Mouse (Mus musculus) G1E (cell line): ENCODE measurements around the gene Slc7a7. TPM values are rescaled to one million over a fixed set of nuclear protein-coding genes. Genes with fewer than 3 reads are reported as not detected.

Source experiments
- ATAC-seq: 2 replicates; pipeline ENCODE4 v1.8.0; 2016; ENCODE audit warnings: mild to moderate bottlenecking; ENCODE audit not compliant: insufficient number of reproducible peaks, poor library complexity, low FRiP score, severe bottlenecking; ENCODE audit errors: extremely low read depth
- DNase-seq: peaks from one replicate; pipeline ENCODE4 v3.0.0; 2012; ENCODE audit warnings: low spot score
- H3K27me3 ChIP-seq: 2 replicates; pipeline ENCODE4 v1.6.1; 2012; ENCODE audit warnings: mild to moderate bottlenecking, low read length, inconsistent platforms; ENCODE audit not compliant: insufficient read depth
- H3K36me3 ChIP-seq: replicated peaks from 2 replicates; pipeline ENCODE3; 2012; ENCODE audit warnings: mild to moderate bottlenecking, inconsistent platforms
- H3K4me1 ChIP-seq: 2 replicates; pipeline ENCODE4 v1.6.1; 2012; ENCODE audit warnings: low read depth, low read length, inconsistent platforms, mixed read lengths; ENCODE audit not compliant: insufficient read depth
- H3K4me3 ChIP-seq: 2 replicates; pipeline ENCODE4 v1.5.1; 2012; ENCODE audit warnings: low read depth, mild to moderate bottlenecking, inconsistent platforms, low read length, moderate library complexity, mixed read lengths
- H3K9me3 ChIP-seq: replicated peaks from 2 replicates; pipeline ENCODE4 v1.6.1; 2012; ENCODE audit warnings: inconsistent platforms
- CTCF ChIP-seq: IDR thresholded peaks from 2 replicates; pipeline ENCODE4 v1.5.1; 2012; ENCODE audit warnings: low read depth, low read length, inconsistent platforms, mixed read lengths
- GATA1 ChIP-seq: IDR thresholded peaks from 2 replicates; pipeline ENCODE4 v1.6.1; 2012; ENCODE audit warnings: borderline replicate concordance, low read length, inconsistent platforms, mixed read lengths
- GATA2 ChIP-seq: IDR thresholded peaks from 2 replicates; pipeline ENCODE4 v1.6.1; 2012; ENCODE audit warnings: low read depth, low read length, inconsistent platforms, borderline replicate concordance
- POLR2AphosphoS5 ChIP-seq: IDR thresholded peaks from 2 replicates; pipeline ENCODE4 v1.6.1; 2012; ENCODE audit warnings: low read depth, low read length, inconsistent platforms; ENCODE audit not compliant: insufficient replicate concordance
- TAL1 ChIP-seq: conservative IDR thresholded peaks from 2 replicates; pipeline ENCODE4 v1.6.1; 2012; ENCODE audit warnings: low read depth, low read length, inconsistent platforms, mixed read lengths
- polyA plus RNA-seq: library from polyadenylated mRNA; stranded (reverse); fragments of >175 nt; gene quantifications from 2 replicates; pipeline ENCODE4 v1.2.3, GENCODE M21; 2012
- total RNA-seq, 2 experiments: library from RNA; stranded (forward) in 1 of 2; stranded (reverse) in 1 of 2; fragments of 200-1000 nt in 1 of 2; fragments of >200 nt in 1 of 2; fragmentation: Nextera tagmentation in 1 of 2; gene quantifications; 2 replicates each; pipeline ENCODE4 v1.2.3; 2014 to 2017

Slc7a7 gene
- total and polyA plus RNA-seq, 3 experiments: 0.55 to 6.2 (median 1.1) TPM

- TF ChIP-seq GATA1 (no peak), GATA2 (no peak), CTCF (no peak), TAL1 (no peak), POLR2AphosphoS5 (no peak)
- no peak for ATAC-seq
These were observed 76.7 kb downstream of the Slc7a7 start for GRCm38 (mm10) chr14:54340836-54341235.

DNA sequence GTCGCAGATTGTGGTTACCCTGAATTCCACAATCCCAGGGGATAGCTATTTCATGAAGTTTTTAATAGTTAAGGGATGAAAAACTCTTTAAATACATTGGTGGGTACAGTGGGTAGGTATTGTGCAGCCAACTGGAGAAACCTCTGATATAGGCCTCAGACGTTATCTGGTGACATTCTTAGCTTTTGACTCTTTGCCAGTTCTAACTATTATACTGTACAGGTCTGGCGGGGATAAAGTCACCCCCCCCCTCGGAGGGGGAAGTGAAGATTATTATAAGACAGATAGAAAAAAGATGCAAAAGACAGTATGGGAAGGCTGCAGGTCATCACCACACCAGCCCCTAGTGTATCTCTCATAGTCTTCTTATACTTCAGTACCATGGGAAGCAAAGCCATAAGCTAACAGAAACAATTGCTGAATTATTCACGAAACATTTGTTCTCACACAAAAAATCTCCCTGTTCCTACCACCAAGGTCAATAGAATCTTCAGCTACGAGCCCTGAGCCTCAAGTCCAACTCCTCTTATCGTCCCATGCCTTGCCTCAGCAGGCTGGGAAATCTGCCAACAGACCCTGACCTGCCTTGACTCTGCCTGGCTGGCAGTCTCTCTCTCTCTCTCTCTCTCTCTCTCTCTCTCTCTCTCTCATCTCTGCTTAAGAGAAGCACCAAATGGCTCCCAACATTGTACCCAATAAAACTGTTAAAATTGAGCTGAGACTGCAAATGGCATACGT lies 84.0 kb downstream of the Slc7a7 start:
- Histone ChIP-seq H3K9me3 (no peaks in the 10 kb centered on the region), H3K4me1 (peaks cover 2% of the 10 kb centered on the region; the same call in 1 of the 2 replicates), H3K27me3 (peaks cover 29% of the 10 kb centered on the region), H3K4me3 (no peak overlapping the region), H3K36me3 (no peaks in the 10 kb centered on the region)
- ATAC-seq: no peak
- peak; percentile 2 for DNase-seq
- TF ChIP-seq TAL1 (no peak), CTCF (no peak), GATA1 (no peak), GATA2 (no peak), POLR2AphosphoS5 (no peak)

More at GRCm38 (mm10) chr14:54340836-54341235, 76.7 kb downstream of the Slc7a7 start:
- no peaks in the 10 kb centered on the region for H3K4me1 ChIP-seq
- H3K36me3 ChIP-seq: no peaks in the 10 kb centered on the region
- no peak for DNase-seq
- H3K9me3 ChIP-seq: no peaks in the 10 kb centered on the region
- no peak overlapping the region for H3K4me3 ChIP-seq
- H3K27me3 ChIP-seq: peaks cover 2% of the 10 kb centered on the region

DNA sequence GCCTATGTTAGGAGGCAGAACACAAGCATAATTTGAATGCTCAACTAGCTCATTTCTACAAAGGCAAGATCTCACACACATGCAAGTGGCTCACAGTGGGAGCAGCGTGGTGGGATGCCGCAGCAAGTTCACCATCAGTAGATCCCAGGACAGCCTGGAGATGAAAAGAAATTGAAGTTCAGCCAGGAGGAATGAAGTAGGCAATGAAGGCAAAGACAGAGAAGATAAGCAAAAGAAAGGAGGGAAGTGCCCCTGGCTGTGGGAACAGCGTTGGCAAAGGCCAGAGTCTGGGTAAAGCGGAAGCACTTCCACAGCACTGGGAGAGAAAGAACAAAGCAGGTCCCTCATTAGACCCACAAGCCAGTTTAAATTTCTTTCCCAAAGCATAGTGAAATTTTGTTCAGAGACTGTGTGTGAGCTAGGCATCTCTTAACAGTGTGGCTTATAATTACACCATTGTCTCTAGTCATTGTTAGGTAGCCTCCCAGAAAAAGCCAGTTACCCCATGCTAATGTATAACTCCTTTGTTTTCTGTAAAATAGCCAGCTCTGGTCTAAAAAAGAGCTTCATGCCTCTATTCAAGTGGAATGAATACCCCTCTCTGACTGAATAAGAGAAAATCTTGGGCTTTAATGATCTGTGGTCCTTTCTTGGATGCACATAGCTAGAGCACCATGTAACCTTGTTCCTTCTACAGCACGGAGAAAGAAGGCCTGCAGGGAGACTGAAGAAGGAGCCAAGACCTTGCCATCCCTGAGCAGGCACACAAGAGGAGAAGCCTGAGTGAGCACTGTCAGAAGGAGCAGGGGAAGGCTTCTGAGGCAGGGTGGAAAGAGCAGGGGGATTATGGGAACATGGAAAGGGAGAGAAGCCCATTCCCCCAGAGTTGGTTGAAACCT lies 85.2 kb downstream of the Slc7a7 start:
- ATAC-seq (no peak), DNase-seq (no peak)
- no peaks in the 10 kb centered on the region for H3K9me3 ChIP-seq
- no peaks in the 10 kb centered on the region for H3K36me3 ChIP-seq
- H3K4me3 ChIP-seq: no peak overlapping the region
- TF ChIP-seq TAL1 (no peak), GATA2 (no peak)
- peaks cover 2% of the 10 kb centered on the region; the same call in 1 of the 2 replicates for H3K4me1 ChIP-seq
- H3K27me3 ChIP-seq: peaks cover 29% of the 10 kb centered on the region

DNA sequence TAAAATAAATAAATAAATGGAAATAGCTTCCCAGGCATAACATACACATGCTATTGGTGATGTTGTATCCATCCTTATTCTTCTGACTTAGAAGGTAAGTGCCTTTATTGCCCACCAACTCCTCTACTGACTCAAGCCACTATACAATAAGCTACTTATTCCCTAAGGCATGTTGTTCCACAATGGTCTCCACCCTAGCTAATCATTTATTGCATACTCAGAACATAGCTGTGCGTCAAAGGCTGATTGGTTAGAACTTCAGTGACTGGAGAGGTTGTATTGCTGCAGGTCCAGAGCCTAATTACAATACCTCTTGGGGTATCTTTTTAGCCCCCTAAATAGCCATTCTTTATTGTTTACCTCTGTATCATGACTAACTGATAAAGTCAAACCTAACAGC lies 86.4 kb downstream of the Slc7a7 start:
- no peak for ATAC-seq
- TF ChIP-seq CTCF (no peak), GATA1 (no peak), POLR2AphosphoS5 (no peak), GATA2 (no peak), TAL1 (no peak)

DNA sequence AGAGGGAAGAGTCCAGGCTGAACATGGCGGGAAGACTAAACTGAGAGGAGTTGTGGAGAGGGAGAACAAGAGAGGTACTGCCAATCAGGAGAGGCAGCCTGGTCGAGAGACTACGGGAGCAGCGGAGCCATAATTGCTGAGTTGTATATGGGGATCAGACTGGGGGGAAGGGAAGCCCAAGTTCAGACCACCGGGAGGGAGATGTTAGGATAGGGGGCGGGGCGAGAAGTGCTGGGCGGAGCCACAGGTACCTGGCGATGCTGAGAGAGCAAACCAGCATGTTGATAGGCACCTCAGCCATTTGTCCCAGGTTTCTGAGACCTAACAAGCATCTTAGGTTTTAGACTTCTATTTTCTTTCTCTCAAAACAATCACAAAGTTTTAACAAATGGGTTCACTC lies 88.4 kb downstream of the Slc7a7 start:
- ATAC-seq: no peak
- no peak for DNase-seq
- no peaks in the 10 kb centered on the region for H3K9me3 ChIP-seq
- H3K27me3 ChIP-seq: peaks cover 37% of the 10 kb centered on the region
- no peak for TF ChIP-seq CTCF
- TF ChIP-seq TAL1: no peak
- H3K4me3 ChIP-seq: no peak overlapping the region
- H3K4me1 ChIP-seq: peaks cover 2% of the 10 kb centered on the region; the same call in 1 of the 2 replicates
- H3K36me3 ChIP-seq: no peaks in the 10 kb centered on the region

More for the DNA sequence above, 86.4 kb downstream of the Slc7a7 start:
- no peak for DNase-seq
- Histone ChIP-seq H3K27me3 (peaks cover 29% of the 10 kb centered on the region), H3K36me3 (no peaks in the 10 kb centered on the region), H3K4me1 (peaks cover 2% of the 10 kb centered on the region; the same call in 1 of the 2 replicates), H3K4me3 (no peak overlapping the region), H3K9me3 (no peaks in the 10 kb centered on the region)

DNA sequence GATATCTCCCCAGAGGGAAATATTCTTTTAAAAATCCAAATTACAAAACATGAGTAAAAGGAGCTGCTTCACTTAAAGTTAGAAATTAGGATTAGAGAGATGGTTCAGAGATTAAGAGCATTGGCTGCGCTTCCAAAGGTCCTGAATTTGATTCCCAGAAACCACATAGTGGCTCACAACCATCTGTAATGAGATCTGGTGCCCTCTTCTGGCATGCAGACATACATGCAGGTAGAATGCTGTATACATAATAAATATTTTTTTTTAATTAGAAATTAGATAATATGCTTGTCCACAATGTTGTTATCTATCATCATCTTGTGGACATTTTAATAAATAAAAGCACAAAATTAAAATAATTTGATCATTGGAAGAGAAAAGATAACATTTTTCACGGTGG lies 89.0 kb downstream of the Slc7a7 start:
- ATAC-seq (no peak), DNase-seq (no peak)
- no peak for TF ChIP-seq TAL1
- TF ChIP-seq GATA1: no peak
- TF ChIP-seq POLR2AphosphoS5: no peak
- no peak for TF ChIP-seq CTCF
- TF ChIP-seq GATA2: no peak
- Histone ChIP-seq H3K9me3 (no peaks in the 10 kb centered on the region), H3K4me1 (peaks cover 2% of the 10 kb centered on the region; the same call in 1 of the 2 replicates), H3K4me3 (no peak overlapping the region), H3K36me3 (no peaks in the 10 kb centered on the region), H3K27me3 (peaks cover 32% of the 10 kb centered on the region)
